Mouse (Mus musculus): ENCODE measurements around the gene Lrmda. TPM values are rescaled to one million over a fixed set of nuclear protein-coding genes. Genes with fewer than 3 reads are reported as not detected.
A peak's percentile ranks its signal among the peaks of the same experiment; 100 is the strongest.

Lrmda gene
- polyA plus RNA-seq, 1 experiment from 2014 or later = 0.23 TPM

- Histone ChIP-seq H3K27ac (ENCODE audit: low read depth, low read length) (no peak overlapping the region), H3K4me2 (no peak overlapping the region), H3K4me1 (ENCODE audit: control insufficient read depth, insufficient read depth, low read length) (no peaks in the 10 kb centered on the region; the same call in 1 of the 2 replicates), H3K9ac (ENCODE audit: low read length) (no peak overlapping the region), H3K9me3 (ENCODE audit: control insufficient read depth, low read length) (no peaks in the 10 kb centered on the region), H3K27me3 (ENCODE audit: control insufficient read depth, insufficient read depth, low read length) (no peaks in the 10 kb centered on the region), H3K4me3 (ENCODE audit: low read depth, low read length) (no peak overlapping the region), H3K36me3 (ENCODE audit: control insufficient read depth, insufficient read depth, low read length) (no peaks in the 10 kb centered on the region)
- WGBS = 87% methylated on average over 6 of the region's 6 CpGs
- ATAC-seq (ENCODE audit: low FRiP score) (no peak), DNase-seq (ENCODE audit: low spot score, missing footprints) (no peak)
These were observed 1037.9 kb downstream of the Lrmda start for GRCm38 (mm10) chr14:23057228-23057976.

- ATAC-seq (ENCODE audit: low FRiP score) = no peak
- Histone ChIP-seq H3K27me3 (ENCODE audit: control insufficient read depth, insufficient read depth, low read length) (no peaks in the 10 kb centered on the region), H3K36me3 (ENCODE audit: control insufficient read depth, insufficient read depth, low read length) (no peaks in the 10 kb centered on the region), H3K9ac (ENCODE audit: low read length) (no peak overlapping the region), H3K9me3 (ENCODE audit: control insufficient read depth, low read length) (no peaks in the 10 kb centered on the region), H3K4me3 (ENCODE audit: low read depth, low read length) (no peak overlapping the region), H3K4me1 (ENCODE audit: control insufficient read depth, insufficient read depth, low read length) (no peaks in the 10 kb centered on the region; the same call in 1 of the 2 replicates), H3K4me2 (no peak overlapping the region), H3K27ac (ENCODE audit: low read depth, low read length) (no peak overlapping the region)
- no peak for DNase-seq (ENCODE audit: low spot score, missing footprints)
- 92% methylated on average over 2 of the region's 2 CpGs for WGBS
These were observed 1038.5 kb downstream of the Lrmda start for GRCm38 (mm10) chr14:23057987-23058386.

- H3K9ac ChIP-seq (ENCODE audit: low read length) = no peak overlapping the region
- no peak for ATAC-seq (ENCODE audit: low FRiP score)
- DNase-seq (ENCODE audit: low spot score, missing footprints) = no peak
- H3K9me3 ChIP-seq (ENCODE audit: control insufficient read depth, low read length) = no peaks in the 10 kb centered on the region
- no peaks in the 10 kb centered on the region for H3K27me3 ChIP-seq (ENCODE audit: control insufficient read depth, insufficient read depth, low read length)
- H3K27ac ChIP-seq (ENCODE audit: low read depth, low read length) = no peak overlapping the region
- H3K4me1 ChIP-seq (ENCODE audit: control insufficient read depth, insufficient read depth, low read length) = no peaks in the 10 kb centered on the region
- no peak overlapping the region for H3K4me3 ChIP-seq (ENCODE audit: low read depth, low read length)
- no peak overlapping the region for H3K4me2 ChIP-seq
- H3K36me3 ChIP-seq (ENCODE audit: control insufficient read depth, insufficient read depth, low read length) = no peaks in the 10 kb centered on the region
- 76% methylated on average over 1 of the region's 1 CpGs for WGBS
These were observed 1059.2 kb downstream of the Lrmda start for GRCm38 (mm10) chr14:23078719-23079118.

- Histone ChIP-seq H3K4me2 (no peak overlapping the region), H3K4me3 (ENCODE audit: low read depth, low read length) (no peak overlapping the region), H3K9ac (ENCODE audit: low read length) (no peak overlapping the region), H3K9me3 (ENCODE audit: control insufficient read depth, low read length) (no peaks in the 10 kb centered on the region), H3K4me1 (ENCODE audit: control insufficient read depth, insufficient read depth, low read length) (no peaks in the 10 kb centered on the region), H3K27me3 (ENCODE audit: control insufficient read depth, insufficient read depth, low read length) (no peaks in the 10 kb centered on the region), H3K36me3 (ENCODE audit: control insufficient read depth, insufficient read depth, low read length) (no peaks in the 10 kb centered on the region), H3K27ac (ENCODE audit: low read depth, low read length) (no peak overlapping the region)
- DNase-seq (ENCODE audit: low spot score, missing footprints) (no peak), ATAC-seq (ENCODE audit: low FRiP score) (no peak)
- WGBS = 85% methylated on average over 1 of the region's 1 CpGs
These were observed 1064.8 kb downstream of the Lrmda start for GRCm38 (mm10) chr14:23084241-23084773.

GRCm38 (mm10) chr14:23084797-23085196 is 1065.3 kb downstream of the Lrmda start:
- no peak overlapping the region for H3K4me3 ChIP-seq (ENCODE audit: low read depth, low read length)
- no peak for DNase-seq (ENCODE audit: low spot score, missing footprints)
- H3K9ac ChIP-seq (ENCODE audit: low read length) = no peak overlapping the region
- no peaks in the 10 kb centered on the region for H3K9me3 ChIP-seq (ENCODE audit: control insufficient read depth, low read length)
- no peak overlapping the region for H3K27ac ChIP-seq (ENCODE audit: low read depth, low read length)
- H3K36me3 ChIP-seq (ENCODE audit: control insufficient read depth, insufficient read depth, low read length) = no peaks in the 10 kb centered on the region
- ATAC-seq (ENCODE audit: low FRiP score) = no peak
- no peak overlapping the region for H3K4me2 ChIP-seq
- no peaks in the 10 kb centered on the region for H3K4me1 ChIP-seq (ENCODE audit: control insufficient read depth, insufficient read depth, low read length)
- H3K27me3 ChIP-seq (ENCODE audit: control insufficient read depth, insufficient read depth, low read length) = no peaks in the 10 kb centered on the region
- WGBS = 88% methylated on average over 1 of the region's 1 CpGs

GRCm38 (mm10) chr14:23093306-23093705 is 1073.8 kb downstream of the Lrmda start:
- Histone ChIP-seq H3K27me3 (ENCODE audit: control insufficient read depth, insufficient read depth, low read length) (no peaks in the 10 kb centered on the region), H3K4me3 (ENCODE audit: low read depth, low read length) (no peak overlapping the region), H3K4me1 (ENCODE audit: control insufficient read depth, insufficient read depth, low read length) (no peaks in the 10 kb centered on the region), H3K9me3 (ENCODE audit: control insufficient read depth, low read length) (no peaks in the 10 kb centered on the region), H3K9ac (ENCODE audit: low read length) (no peak overlapping the region), H3K4me2 (no peak overlapping the region), H3K36me3 (ENCODE audit: control insufficient read depth, insufficient read depth, low read length) (no peaks in the 10 kb centered on the region), H3K27ac (ENCODE audit: low read depth, low read length) (no peak overlapping the region)
- ATAC-seq (ENCODE audit: low FRiP score) = no peak
- WGBS = 90% methylated on average over 4 of the region's 4 CpGs
- no peak for DNase-seq (ENCODE audit: low spot score, missing footprints)

- 65% methylated on average over 5 of the region's 5 CpGs for WGBS
- H3K27me3 ChIP-seq (ENCODE audit: control insufficient read depth, insufficient read depth, low read length) = no peaks in the 10 kb centered on the region
- no peak overlapping the region for H3K27ac ChIP-seq (ENCODE audit: low read depth, low read length)
- H3K9me3 ChIP-seq (ENCODE audit: control insufficient read depth, low read length) = no peaks in the 10 kb centered on the region
- H3K4me3 ChIP-seq (ENCODE audit: low read depth, low read length) = no peak overlapping the region
- H3K4me1 ChIP-seq (ENCODE audit: control insufficient read depth, insufficient read depth, low read length) = no peaks in the 10 kb centered on the region
- no peak overlapping the region for H3K9ac ChIP-seq (ENCODE audit: low read length)
- H3K36me3 ChIP-seq (ENCODE audit: control insufficient read depth, insufficient read depth, low read length) = no peaks in the 10 kb centered on the region
- DNase-seq (ENCODE audit: low spot score, missing footprints) = no peak
- no peak for ATAC-seq (ENCODE audit: low FRiP score)
- no peak overlapping the region for H3K4me2 ChIP-seq
These were observed 1075.1 kb downstream of the Lrmda start for GRCm38 (mm10) chr14:23094546-23095157.

GRCm38 (mm10) chr14:23095158-23096016 is 1075.9 kb downstream of the Lrmda start:
- Histone ChIP-seq H3K9me3 (ENCODE audit: control insufficient read depth, low read length) (no peaks in the 10 kb centered on the region), H3K4me3 (ENCODE audit: low read depth, low read length) (no peak overlapping the region), H3K9ac (ENCODE audit: low read length) (no peak overlapping the region), H3K4me1 (ENCODE audit: control insufficient read depth, insufficient read depth, low read length) (no peaks in the 10 kb centered on the region), H3K27ac (ENCODE audit: low read depth, low read length) (no peak overlapping the region), H3K27me3 (ENCODE audit: control insufficient read depth, insufficient read depth, low read length) (no peaks in the 10 kb centered on the region), H3K4me2 (no peak overlapping the region), H3K36me3 (ENCODE audit: control insufficient read depth, insufficient read depth, low read length) (no peaks in the 10 kb centered on the region)
- DNase-seq (ENCODE audit: low spot score, missing footprints) (peak; percentile 85), ATAC-seq (ENCODE audit: low FRiP score) (no peak)
- 41% methylated on average over 10 of the region's 10 CpGs for WGBS

- Histone ChIP-seq H3K27me3 (ENCODE audit: control insufficient read depth, insufficient read depth, low read length) (no peaks in the 10 kb centered on the region), H3K4me2 (no peak overlapping the region), H3K9me3 (ENCODE audit: control insufficient read depth, low read length) (no peaks in the 10 kb centered on the region), H3K4me3 (ENCODE audit: low read depth, low read length) (no peak overlapping the region), H3K27ac (ENCODE audit: low read depth, low read length) (no peak overlapping the region), H3K4me1 (ENCODE audit: control insufficient read depth, insufficient read depth, low read length) (no peaks in the 10 kb centered on the region), H3K9ac (ENCODE audit: low read length) (no peak overlapping the region), H3K36me3 (ENCODE audit: control insufficient read depth, insufficient read depth, low read length) (no peaks in the 10 kb centered on the region)
- ATAC-seq (ENCODE audit: low FRiP score) (no peak), DNase-seq (ENCODE audit: low spot score, missing footprints) (no peak)
- 62% methylated on average over 3 of the region's 3 CpGs for WGBS
These were observed 1076.5 kb downstream of the Lrmda start for GRCm38 (mm10) chr14:23096017-23096336.

Measured in midbrain, embryonic 11.5 days (tissue).